Mouse (Mus musculus): ENCODE results near the gene Fmo2. TPM values are rescaled to one million over a fixed set of nuclear protein-coding genes. Genes with fewer than 3 reads are reported as not detected.

Fmo2 gene
- total and polyA plus RNA-seq, 2 experiments from 2014 or later, result 0.14 to 0.44 TPM

DNA sequence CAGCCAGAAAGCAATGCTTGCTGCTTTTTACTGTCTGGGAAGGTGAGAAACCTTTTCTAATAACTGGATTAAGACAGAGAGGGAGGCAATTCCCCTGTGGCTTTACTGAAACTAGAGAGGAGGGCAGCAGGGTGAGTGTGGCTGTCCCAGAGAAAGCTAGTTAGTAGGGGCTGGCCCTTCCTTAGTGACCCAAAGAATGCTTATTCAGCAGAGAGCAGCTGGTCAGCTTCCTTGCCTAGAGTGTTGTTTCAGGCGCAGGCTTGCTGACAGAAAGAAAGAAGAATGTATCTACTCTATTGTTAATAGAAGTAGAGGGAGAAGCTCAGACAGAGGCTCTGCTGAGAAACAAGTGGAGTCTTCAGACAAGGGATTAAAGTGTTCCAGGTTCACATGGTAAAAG lies 36.2 kb downstream of the Fmo2 start:
- 47% methylated on average over 1 of the region's 1 CpGs for WGBS
- ATAC-seq (ENCODE audit: low FRiP score), result no peak
- Histone ChIP-seq H3K4me2 (ENCODE audit: low read depth, low read length, poor library complexity, severe bottlenecking) (no peak overlapping the region), H3K27ac (ENCODE audit: low read depth, low read length) (no peak overlapping the region), H3K4me1 (ENCODE audit: insufficient read depth, low read length) (no peaks in the 10 kb centered on the region), H3K36me3 (ENCODE audit: insufficient read depth, low read length) (no peaks in the 10 kb centered on the region), H3K9me3 (ENCODE audit: low read length) (no peaks in the 10 kb centered on the region), H3K9ac (replicated peaks; ENCODE audit: low read length, poor library complexity, severe bottlenecking) (no peak overlapping the region), H3K4me3 (ENCODE audit: low read depth, low read length) (no peak overlapping the region), H3K27me3 (ENCODE audit: insufficient read depth, low read length) (no peaks in the 10 kb centered on the region)
- DNase-seq (ENCODE audit: low spot score), result no peak
- TF ChIP-seq CTCF (IDR thresholded peaks at IDR 0.05), result no peak

DNA sequence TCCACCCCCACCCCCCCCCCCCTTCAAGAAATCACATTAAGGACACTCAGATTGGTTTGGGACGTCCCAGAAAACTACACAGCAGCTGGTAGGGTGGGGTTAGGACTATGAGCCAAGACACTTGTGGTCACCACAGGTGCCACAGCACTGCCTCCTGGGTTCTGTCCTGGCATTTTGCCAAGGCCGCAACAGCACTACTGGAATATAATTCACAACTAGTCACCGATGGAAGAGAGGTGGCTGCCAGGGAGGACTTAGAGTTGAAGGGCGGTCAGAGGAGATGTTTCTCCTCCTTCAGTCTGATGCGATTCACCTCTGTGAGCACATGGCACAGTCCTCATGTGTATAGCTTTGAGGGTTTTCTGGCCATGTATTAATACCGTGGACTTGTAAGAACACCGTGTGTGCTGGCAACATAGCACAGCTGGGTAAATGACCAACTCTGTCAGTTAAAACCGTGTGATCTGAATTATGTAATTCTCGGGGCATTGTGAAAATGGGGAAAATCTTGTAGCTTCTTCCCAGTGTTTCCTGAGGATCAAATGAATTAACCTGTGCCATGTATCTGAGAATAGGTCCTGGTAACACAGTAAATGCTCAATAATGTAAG lies 38.4 kb downstream of the Fmo2 start:
- no peaks in the 10 kb centered on the region for H3K4me1 ChIP-seq (ENCODE audit: insufficient read depth, low read length)
- H3K27me3 ChIP-seq (ENCODE audit: insufficient read depth, low read length), result no peaks in the 10 kb centered on the region
- H3K9ac ChIP-seq (replicated peaks; ENCODE audit: low read length, poor library complexity, severe bottlenecking), result no peak overlapping the region
- no peak for TF ChIP-seq CTCF (IDR thresholded peaks at IDR 0.05)
- no peak overlapping the region for H3K27ac ChIP-seq (ENCODE audit: low read depth, low read length)
- 69% methylated on average over 9 of the region's 9 CpGs for WGBS
- no peak overlapping the region for H3K4me3 ChIP-seq (ENCODE audit: low read depth, low read length)
- DNase-seq (ENCODE audit: low spot score) (peak; percentile 17), ATAC-seq (ENCODE audit: low FRiP score) (peak; percentile 20; the same call in 1 of the 2 replicates)
- H3K36me3 ChIP-seq (ENCODE audit: insufficient read depth, low read length), result no peaks in the 10 kb centered on the region
- no peaks in the 10 kb centered on the region for H3K9me3 ChIP-seq (ENCODE audit: low read length)
- H3K4me2 ChIP-seq (ENCODE audit: low read depth, low read length, poor library complexity, severe bottlenecking), result no peak overlapping the region

- H3K4me2 ChIP-seq (ENCODE audit: low read depth, low read length, poor library complexity, severe bottlenecking), result peak overlapping the region; percentile 32
- no peak overlapping the region for H3K4me3 ChIP-seq (ENCODE audit: low read depth, low read length)
- no peak for TF ChIP-seq CTCF (IDR thresholded peaks at IDR 0.05)
- H3K27ac ChIP-seq (ENCODE audit: low read depth, low read length), result peak overlapping the region; percentile 38
- no peaks in the 10 kb centered on the region for H3K27me3 ChIP-seq (ENCODE audit: insufficient read depth, low read length)
- no peaks in the 10 kb centered on the region for H3K4me1 ChIP-seq (ENCODE audit: insufficient read depth, low read length)
- 31% methylated on average over 10 of the region's 10 CpGs for WGBS
- no peaks in the 10 kb centered on the region for H3K36me3 ChIP-seq (ENCODE audit: insufficient read depth, low read length)
- H3K9ac ChIP-seq (replicated peaks; ENCODE audit: low read length, poor library complexity, severe bottlenecking), result no peak overlapping the region
- ATAC-seq (ENCODE audit: low FRiP score), result peak; percentile 36; the same call in 1 of the 2 replicates
- H3K9me3 ChIP-seq (ENCODE audit: low read length), result no peaks in the 10 kb centered on the region
- peak; percentile 42 for DNase-seq (ENCODE audit: low spot score)
Observed at GRCm38 (mm10) chr1:162859545-162859976, 39.0 kb downstream of the Fmo2 start.

- ATAC-seq (ENCODE audit: low FRiP score), result peak; percentile 50; the same call in 1 of the 2 replicates
- Histone ChIP-seq H3K4me2 (ENCODE audit: low read depth, low read length, poor library complexity, severe bottlenecking) (peak overlapping the region; percentile 32), H3K36me3 (ENCODE audit: insufficient read depth, low read length) (no peaks in the 10 kb centered on the region), H3K9me3 (ENCODE audit: low read length) (no peaks in the 10 kb centered on the region), H3K9ac (replicated peaks; ENCODE audit: low read length, poor library complexity, severe bottlenecking) (peak overlapping the region; percentile 14; the same call in 1 of the 2 replicates), H3K4me3 (ENCODE audit: low read depth, low read length) (peak overlapping the region; percentile 5; the same call in 1 of the 2 replicates), H3K27ac (ENCODE audit: low read depth, low read length) (peak overlapping the region; percentile 38), H3K27me3 (ENCODE audit: insufficient read depth, low read length) (no peaks in the 10 kb centered on the region), H3K4me1 (ENCODE audit: insufficient read depth, low read length) (no peaks in the 10 kb centered on the region)
- WGBS, result 40% methylated on average over 12 of the region's 12 CpGs
- DNase-seq (ENCODE audit: low spot score), result peak; percentile 54
- TF ChIP-seq CTCF (IDR thresholded peaks at IDR 0.05), result no peak
Observed at GRCm38 (mm10) chr1:162858748-162859130, 39.8 kb downstream of the Fmo2 start.

DNA sequence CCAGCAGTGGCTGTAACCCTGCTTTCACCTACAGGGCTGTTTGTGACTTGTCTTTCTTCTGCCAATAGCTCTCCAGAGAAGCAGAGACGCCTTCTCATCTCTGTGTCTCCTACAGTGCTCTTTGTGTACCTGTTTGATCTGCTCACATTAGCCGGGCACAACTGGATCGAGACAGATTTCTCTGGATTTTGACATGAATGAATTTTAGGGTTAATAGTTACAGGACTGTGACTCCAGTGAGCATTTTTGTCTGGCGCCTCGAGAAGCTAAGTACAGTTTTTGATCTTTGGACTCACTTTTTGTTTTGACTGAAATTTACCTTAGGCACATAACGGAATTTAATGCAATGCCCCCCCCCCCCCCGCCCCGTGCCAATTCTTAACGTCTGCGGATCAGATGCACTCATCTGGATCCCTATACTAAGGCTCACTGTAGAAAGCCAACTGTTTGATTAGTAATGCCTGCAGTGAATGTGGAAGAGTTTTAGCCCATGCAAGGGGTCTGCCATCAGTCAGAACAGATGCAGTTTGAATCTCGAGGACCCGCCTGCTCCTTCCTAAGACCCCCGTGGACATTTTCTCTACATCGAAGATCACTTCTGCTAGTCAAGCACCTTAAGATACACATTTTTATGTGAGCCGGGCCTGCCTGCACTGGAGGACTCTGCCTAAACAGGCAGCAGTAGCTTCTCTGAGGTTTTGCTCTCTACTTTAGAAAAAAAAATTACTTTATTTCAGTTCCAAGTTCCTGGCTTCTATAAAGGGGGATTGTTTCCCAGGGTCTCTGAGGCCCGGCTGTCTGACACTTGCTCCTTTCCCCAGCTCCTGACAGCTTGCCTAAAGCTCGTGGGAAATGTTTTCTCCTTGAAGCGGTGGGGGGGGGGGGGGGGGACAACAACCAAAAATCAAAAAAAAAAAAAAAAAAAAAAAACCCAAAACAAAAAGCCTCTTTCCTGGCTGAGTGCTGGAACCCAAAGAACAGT lies 40.5 kb downstream of the Fmo2 start:
- peak; percentile 69 for DNase-seq (ENCODE audit: low spot score)
- peak overlapping the region; percentile 47 for H3K27ac ChIP-seq (ENCODE audit: low read depth, low read length)
- H3K9me3 ChIP-seq (ENCODE audit: low read length), result no peaks in the 10 kb centered on the region
- WGBS, result 31% methylated on average over 18 of the region's 18 CpGs
- TF ChIP-seq CTCF (IDR thresholded peaks at IDR 0.05), result no peak
- H3K4me2 ChIP-seq (ENCODE audit: low read depth, low read length, poor library complexity, severe bottlenecking), result peak overlapping the region; percentile 32
- no peaks in the 10 kb centered on the region for H3K4me1 ChIP-seq (ENCODE audit: insufficient read depth, low read length)
- H3K4me3 ChIP-seq (ENCODE audit: low read depth, low read length), result peak overlapping the region; percentile 5; the same call in 1 of the 2 replicates
- H3K27me3 ChIP-seq (ENCODE audit: insufficient read depth, low read length), result no peaks in the 10 kb centered on the region
- H3K9ac ChIP-seq (replicated peaks; ENCODE audit: low read length, poor library complexity, severe bottlenecking), result 0 out of 2 replicates have a peak overlapping the region, but pooled peaks have one; percentile 14
- peak; percentile 46; the same call in 1 of the 2 replicates for ATAC-seq (ENCODE audit: low FRiP score)
- H3K36me3 ChIP-seq (ENCODE audit: insufficient read depth, low read length), result no peaks in the 10 kb centered on the region

Measured in midbrain, postnatal 0 days (tissue).